Mouse (Mus musculus) neural tube, embryonic 11.5 days (tissue): ENCODE measurements at regions not wholly inside any gene's neighbourhood (a gene's known extent, or its start where the extent isn't known, plus 50 kb on each side); places are given as distances from the start of the nearest gene placed in this dataset.

Experiments used
- ATAC-seq: fragments of 200-750 bp; cut with Nextera tagmentation; 2 replicates; pipeline ENCODE4 v1.8.0; 2017; ENCODE audit warnings: moderate number of reproducible peaks, mild to moderate bottlenecking, moderate TSS enrichment, moderate library complexity; ENCODE audit not compliant: insufficient read depth, low FRiP score, low TSS enrichment
- DNase-seq: peaks from one replicate; pipeline ENCODE4 v3.0.0-alpha.2; 2015; ENCODE audit warnings: low spot score
- H3K27ac ChIP-seq: fragments of 300-500 bp; sonication (generic); 2 replicates; pipeline ENCODE4 v1.5.1; 2014; ENCODE audit warnings: low read depth, mild to moderate bottlenecking, low read length
- H3K27me3 ChIP-seq: fragments of 300-500 bp; sonication (generic); 2 replicates; pipeline ENCODE4 v1.6.1; 2014; ENCODE audit warnings: mild to moderate bottlenecking, low read length, mixed read lengths; ENCODE audit not compliant: control insufficient read depth, insufficient read depth
- H3K36me3 ChIP-seq: fragments of 300-500 bp; sonication (generic); 2 replicates; pipeline ENCODE4 v1.6.1; 2014; ENCODE audit warnings: mild to moderate bottlenecking, low read length, moderate library complexity, mixed read lengths; ENCODE audit not compliant: control insufficient read depth, insufficient read depth
- H3K4me1 ChIP-seq: fragments of 300-500 bp; sonication (generic); 2 replicates; pipeline ENCODE4 v1.6.1; 2014; ENCODE audit warnings: low read length, mixed read lengths; ENCODE audit not compliant: control insufficient read depth, insufficient read depth
- H3K4me2 ChIP-seq: fragments of 300-500 bp; sonication (generic); 2 replicates; pipeline ENCODE4 v1.6.1; 2014; ENCODE audit warnings: low read depth, mild to moderate bottlenecking, moderate library complexity
- H3K4me3 ChIP-seq: fragments of 300-500 bp; sonication (generic); 2 replicates; pipeline ENCODE4 v1.5.1; 2014; ENCODE audit warnings: low read depth, low read length
- H3K9ac ChIP-seq: fragments of 300-500 bp; sonication (generic); 2 replicates; pipeline ENCODE4 v1.6.1; 2014; ENCODE audit warnings: mild to moderate bottlenecking, low read length
- H3K9me3 ChIP-seq: fragments of 300-500 bp; sonication (generic); 2 replicates; pipeline ENCODE4 v1.6.1; 2016; ENCODE audit warnings: low read length; ENCODE audit not compliant: control insufficient read depth
- WGBS: fragments of 180-500 bp; shearing (Covaris S2); extraction: QIAGEN DNeasy Blood & Tissue Kit; methylation state at CpG from one replicate; pipeline ENCODE4 v1.1.7; 2014; 5-methylcytosine and 5-hydroxymethylcytosine counted together

GRCm38 (mm10) chr10:117515039-117515438, 114.3 kb upstream of the Cpm start:
- Histone ChIP-seq H3K36me3 (no peaks in the 10 kb centered on the region), H3K4me1 (peaks cover 9% of the 10 kb centered on the region; the same call in 1 of the 2 replicates), H3K4me2 (no peak overlapping the region), H3K9ac (no peak overlapping the region), H3K27me3 (no peaks in the 10 kb centered on the region), H3K27ac (no peak overlapping the region), H3K4me3 (no peak overlapping the region), H3K9me3 (no peaks in the 10 kb centered on the region)
- DNase-seq, result no peak
- ATAC-seq, result no peak
- 91% methylated on average over 8 of the region's 8 CpGs for WGBS

GRCm38 (mm10) chr10:117513925-117514546, 115.3 kb upstream of the Cpm start:
- no peaks in the 10 kb centered on the region for H3K27me3 ChIP-seq
- H3K27ac ChIP-seq, result no peak overlapping the region
- H3K36me3 ChIP-seq, result no peaks in the 10 kb centered on the region
- DNase-seq (no peak), ATAC-seq (no peak)
- no peak overlapping the region for H3K4me3 ChIP-seq
- no peak overlapping the region for H3K9ac ChIP-seq
- H3K4me1 ChIP-seq, result peaks cover 5% of the 10 kb centered on the region; the same call in 1 of the 2 replicates
- no peaks in the 10 kb centered on the region for H3K9me3 ChIP-seq
- 89% methylated on average over 7 of the region's 7 CpGs for WGBS
- H3K4me2 ChIP-seq, result no peak overlapping the region

GRCm38 (mm10) chr10:117512424-117513257, 116.7 kb upstream of the Cpm start:
- peaks cover 5% of the 10 kb centered on the region; the same call in 1 of the 2 replicates for H3K4me1 ChIP-seq
- no peaks in the 10 kb centered on the region for H3K36me3 ChIP-seq
- H3K27ac ChIP-seq, result no peak overlapping the region
- H3K9me3 ChIP-seq, result no peaks in the 10 kb centered on the region
- DNase-seq (no peak), ATAC-seq (no peak)
- 92% methylated on average over 9 of the region's 9 CpGs for WGBS
- H3K27me3 ChIP-seq, result no peaks in the 10 kb centered on the region
- H3K4me2 ChIP-seq, result no peak overlapping the region
- no peak overlapping the region for H3K4me3 ChIP-seq
- no peak overlapping the region for H3K9ac ChIP-seq

- DNase-seq (no peak), ATAC-seq (no peak)
- no peaks in the 10 kb centered on the region for H3K4me1 ChIP-seq
- no peaks in the 10 kb centered on the region for H3K36me3 ChIP-seq
- 82% methylated on average over 8 of the region's 8 CpGs for WGBS
- no peak overlapping the region for H3K27ac ChIP-seq
- no peaks in the 10 kb centered on the region for H3K27me3 ChIP-seq
- H3K9me3 ChIP-seq, result no peaks in the 10 kb centered on the region
- no peak overlapping the region for H3K9ac ChIP-seq
- H3K4me3 ChIP-seq, result no peak overlapping the region
- no peak overlapping the region for H3K4me2 ChIP-seq
Observed at GRCm38 (mm10) chr10:117511483-117512406, 117.6 kb upstream of the Cpm start.

- no peak for ATAC-seq
- Histone ChIP-seq H3K4me3 (no peak overlapping the region), H3K27ac (no peak overlapping the region), H3K4me1 (no peaks in the 10 kb centered on the region), H3K36me3 (no peaks in the 10 kb centered on the region), H3K4me2 (no peak overlapping the region), H3K27me3 (no peaks in the 10 kb centered on the region), H3K9me3 (no peaks in the 10 kb centered on the region), H3K9ac (no peak overlapping the region)
- DNase-seq, result no peak
- 91% methylated on average over 3 of the region's 3 CpGs for WGBS
Observed at GRCm38 (mm10) chr10:117510529-117511482, 118.5 kb upstream of the Cpm start.

GRCm38 (mm10) chr10:117510224-117510486, 119.1 kb upstream of the Cpm start:
- DNase-seq (no peak), ATAC-seq (no peak)
- H3K4me1 ChIP-seq, result no peaks in the 10 kb centered on the region
- no peak overlapping the region for H3K9ac ChIP-seq
- H3K27me3 ChIP-seq, result no peaks in the 10 kb centered on the region
- H3K9me3 ChIP-seq, result no peaks in the 10 kb centered on the region
- 88% methylated on average over 2 of the region's 2 CpGs for WGBS
- H3K36me3 ChIP-seq, result no peaks in the 10 kb centered on the region
- no peak overlapping the region for H3K27ac ChIP-seq
- no peak overlapping the region for H3K4me3 ChIP-seq
- H3K4me2 ChIP-seq, result no peak overlapping the region

GRCm38 (mm10) chr10:117509431-117510223, 119.7 kb upstream of the Cpm start:
- no peaks in the 10 kb centered on the region for H3K9me3 ChIP-seq
- no peak overlapping the region for H3K4me2 ChIP-seq
- 86% methylated on average over 9 of the region's 9 CpGs for WGBS
- no peak overlapping the region for H3K27ac ChIP-seq
- H3K4me1 ChIP-seq, result no peaks in the 10 kb centered on the region
- no peaks in the 10 kb centered on the region for H3K36me3 ChIP-seq
- H3K4me3 ChIP-seq, result no peak overlapping the region
- ATAC-seq, result no peak
- no peak for DNase-seq
- H3K9ac ChIP-seq, result no peak overlapping the region
- no peaks in the 10 kb centered on the region for H3K27me3 ChIP-seq
